Mouse (Mus musculus): ENCODE data around the gene Gpr146. TPM values are rescaled to one million over a fixed set of nuclear protein-coding genes. Genes with fewer than 3 reads are reported as not detected.

Gpr146 gene
- polyA plus RNA-seq, 1 experiment: 0.91 TPM

DNA sequence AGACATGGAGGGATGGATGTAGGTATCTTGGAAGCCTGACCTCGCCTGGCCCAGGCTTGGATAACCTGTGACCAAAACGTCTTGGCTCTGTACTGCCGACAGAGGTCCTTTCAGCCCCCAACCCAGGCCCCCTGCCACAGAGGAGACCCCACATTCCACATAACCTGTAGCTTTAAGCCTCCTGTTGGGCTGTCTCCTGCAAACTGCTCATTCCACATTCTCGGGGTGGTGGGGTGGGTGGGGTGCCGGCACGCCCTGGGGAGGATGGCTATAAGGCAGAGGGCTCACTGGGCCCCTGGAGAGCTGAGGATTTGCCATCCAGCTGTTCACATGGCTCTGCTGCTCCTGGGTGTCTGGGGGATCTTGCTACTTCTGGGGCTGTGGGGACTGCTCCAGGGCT is 25.2 kb upstream of the Gpr146 start, which contains the start of gene Cyp2w1:
Gene Cyp2w1 (plus strand): TSS at position 301 of the 400 bp plus-strand sequence.
- no peak within 1 kb of the TSS for H3K27ac ChIP-seq (ENCODE audit: insufficient read depth, low read length)
- no peak within 1 kb of the TSS for H3K4me3 ChIP-seq (ENCODE audit: low read depth, low read length)
- no peak for TF ChIP-seq POLR2A (IDR thresholded peaks at IDR 0.05; ENCODE audit: insufficient read depth, low read length)
- no peaks in the 10 kb centered on the region for H3K27me3 ChIP-seq (ENCODE audit: control insufficient read depth, insufficient read depth, low read length, poor library complexity, severe bottlenecking)
- H3K36me3 ChIP-seq (ENCODE audit: control insufficient read depth, insufficient read depth, low read length, poor library complexity, severe bottlenecking): no peaks in the 10 kb centered on the region
- H3K9ac ChIP-seq (ENCODE audit: low read depth, poor library complexity, severe bottlenecking): no peak within 1 kb of the TSS
- no peaks in the 10 kb centered on the region for H3K9me3 ChIP-seq (replicated peaks; ENCODE audit: control insufficient read depth, insufficient read depth, low read length, poor library complexity, severe bottlenecking)
- no peaks in the 10 kb centered on the region for H3K4me1 ChIP-seq (ENCODE audit: control insufficient read depth, insufficient read depth, low read length)

DNA sequence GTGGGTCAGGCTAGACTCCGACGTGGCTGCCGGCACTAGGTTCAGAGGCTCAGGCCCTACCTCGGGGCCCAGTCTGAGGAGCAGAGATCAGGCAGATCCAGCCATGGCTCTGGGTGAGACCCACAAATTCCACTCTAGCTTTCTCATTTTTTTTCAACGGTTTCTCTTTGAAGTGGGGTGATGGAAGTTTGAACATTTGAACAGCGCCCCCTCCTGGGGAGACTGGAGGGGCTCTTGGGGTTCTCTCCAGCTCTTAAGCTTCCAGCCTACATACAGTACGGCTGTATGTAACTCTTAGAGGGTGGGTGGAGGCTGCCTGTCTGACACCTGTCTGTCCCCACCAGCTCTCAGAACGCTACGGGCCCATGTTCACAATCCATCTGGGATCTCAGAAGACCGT is 24.0 kb upstream of the Gpr146 start:
- Histone ChIP-seq H3K27ac (ENCODE audit: insufficient read depth, low read length) (no peak overlapping the region), H3K9me3 (replicated peaks; ENCODE audit: control insufficient read depth, insufficient read depth, low read length, poor library complexity, severe bottlenecking) (no peaks in the 10 kb centered on the region), H3K36me3 (ENCODE audit: control insufficient read depth, insufficient read depth, low read length, poor library complexity, severe bottlenecking) (no peaks in the 10 kb centered on the region), H3K4me3 (ENCODE audit: low read depth, low read length) (no peak overlapping the region), H3K9ac (ENCODE audit: low read depth, poor library complexity, severe bottlenecking) (no peak overlapping the region), H3K27me3 (ENCODE audit: control insufficient read depth, insufficient read depth, low read length, poor library complexity, severe bottlenecking) (no peaks in the 10 kb centered on the region), H3K4me1 (ENCODE audit: control insufficient read depth, insufficient read depth, low read length) (no peaks in the 10 kb centered on the region)
- TF ChIP-seq CTCF (IDR thresholded peaks at IDR 0.05; ENCODE audit: low read depth, low read length) (peak; percentile 31), POLR2A (IDR thresholded peaks at IDR 0.05; ENCODE audit: insufficient read depth, low read length) (no peak)

- Histone ChIP-seq H3K27ac (ENCODE audit: insufficient read depth, low read length) (no peak overlapping the region), H3K9me3 (replicated peaks; ENCODE audit: control insufficient read depth, insufficient read depth, low read length, poor library complexity, severe bottlenecking) (no peaks in the 10 kb centered on the region), H3K4me1 (ENCODE audit: control insufficient read depth, insufficient read depth, low read length) (no peaks in the 10 kb centered on the region), H3K4me3 (ENCODE audit: low read depth, low read length) (no peak overlapping the region), H3K9ac (ENCODE audit: low read depth, poor library complexity, severe bottlenecking) (no peak overlapping the region), H3K27me3 (ENCODE audit: control insufficient read depth, insufficient read depth, low read length, poor library complexity, severe bottlenecking) (no peaks in the 10 kb centered on the region), H3K36me3 (ENCODE audit: control insufficient read depth, insufficient read depth, low read length, poor library complexity, severe bottlenecking) (no peaks in the 10 kb centered on the region)
- TF ChIP-seq POLR2A (IDR thresholded peaks at IDR 0.05; ENCODE audit: insufficient read depth, low read length): no peak
- TF ChIP-seq EP300 (IDR thresholded peaks at IDR 0.05; ENCODE audit: insufficient read depth, low read depth, low read length): no peak
- no peak for TF ChIP-seq CTCF (IDR thresholded peaks at IDR 0.05; ENCODE audit: low read depth, low read length)
Observed at GRCm38 (mm10) chr5:139353946-139354345, 23.6 kb upstream of the Gpr146 start.

- H3K27me3 ChIP-seq (ENCODE audit: control insufficient read depth, insufficient read depth, low read length, poor library complexity, severe bottlenecking): no peaks in the 10 kb centered on the region
- no peak overlapping the region for H3K9ac ChIP-seq (ENCODE audit: low read depth, poor library complexity, severe bottlenecking)
- H3K4me1 ChIP-seq (ENCODE audit: control insufficient read depth, insufficient read depth, low read length): no peaks in the 10 kb centered on the region
- no peak overlapping the region for H3K27ac ChIP-seq (ENCODE audit: insufficient read depth, low read length)
- TF ChIP-seq EP300 (IDR thresholded peaks at IDR 0.05; ENCODE audit: insufficient read depth, low read depth, low read length) (0 out of 2 replicates have a peak, but pooled peaks have one; percentile 23), POLR2A (IDR thresholded peaks at IDR 0.05; ENCODE audit: insufficient read depth, low read length) (no peak), CTCF (IDR thresholded peaks at IDR 0.05; ENCODE audit: low read depth, low read length) (peak; percentile 99)
- no peaks in the 10 kb centered on the region for H3K36me3 ChIP-seq (ENCODE audit: control insufficient read depth, insufficient read depth, low read length, poor library complexity, severe bottlenecking)
- no peaks in the 10 kb centered on the region for H3K9me3 ChIP-seq (replicated peaks; ENCODE audit: control insufficient read depth, insufficient read depth, low read length, poor library complexity, severe bottlenecking)
- peak overlapping the region; percentile 34 for H3K4me3 ChIP-seq (ENCODE audit: low read depth, low read length)
Observed at GRCm38 (mm10) chr5:139355235-139355772, 22.2 kb upstream of the Gpr146 start.

DNA sequence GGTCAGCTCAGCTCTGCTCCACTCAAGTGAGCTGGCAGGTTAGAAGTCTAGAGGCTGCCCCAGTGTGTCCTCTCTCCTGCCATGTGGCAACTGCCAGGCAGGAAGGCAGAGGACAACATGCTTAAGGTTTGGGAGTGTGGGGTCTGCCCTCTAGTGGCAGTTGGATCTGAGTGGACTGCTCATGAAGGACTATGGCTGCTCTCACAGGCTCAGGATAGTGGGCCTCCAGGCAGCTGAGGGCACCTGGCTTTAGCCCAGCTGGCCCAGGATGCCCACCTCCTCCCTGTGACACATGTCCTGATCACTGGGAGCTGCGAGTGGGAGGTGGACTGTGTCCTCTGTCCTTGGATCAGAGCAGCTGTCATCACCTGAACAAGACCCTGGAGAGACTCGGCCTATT is 18.8 kb upstream of the Gpr146 start:
- no peaks in the 10 kb centered on the region for H3K36me3 ChIP-seq (ENCODE audit: control insufficient read depth, insufficient read depth, low read length, poor library complexity, severe bottlenecking)
- no peaks in the 10 kb centered on the region for H3K9me3 ChIP-seq (replicated peaks; ENCODE audit: control insufficient read depth, insufficient read depth, low read length, poor library complexity, severe bottlenecking)
- H3K4me3 ChIP-seq (ENCODE audit: low read depth, low read length): no peak overlapping the region
- no peaks in the 10 kb centered on the region for H3K4me1 ChIP-seq (ENCODE audit: control insufficient read depth, insufficient read depth, low read length)
- no peaks in the 10 kb centered on the region for H3K27me3 ChIP-seq (ENCODE audit: control insufficient read depth, insufficient read depth, low read length, poor library complexity, severe bottlenecking)
- TF ChIP-seq EP300 (IDR thresholded peaks at IDR 0.05; ENCODE audit: insufficient read depth, low read depth, low read length): no peak
- peak; percentile 74 for TF ChIP-seq CTCF (IDR thresholded peaks at IDR 0.05; ENCODE audit: low read depth, low read length)
- H3K27ac ChIP-seq (ENCODE audit: insufficient read depth, low read length): no peak overlapping the region
- H3K9ac ChIP-seq (ENCODE audit: low read depth, poor library complexity, severe bottlenecking): no peak overlapping the region

GRCm38 (mm10) chr5:139359244-139359643 is 18.3 kb upstream of the Gpr146 start:
- H3K36me3 ChIP-seq (ENCODE audit: control insufficient read depth, insufficient read depth, low read length, poor library complexity, severe bottlenecking): no peaks in the 10 kb centered on the region
- H3K27ac ChIP-seq (ENCODE audit: insufficient read depth, low read length): no peak overlapping the region
- no peak overlapping the region for H3K4me3 ChIP-seq (ENCODE audit: low read depth, low read length)
- no peak overlapping the region for H3K9ac ChIP-seq (ENCODE audit: low read depth, poor library complexity, severe bottlenecking)
- no peaks in the 10 kb centered on the region for H3K4me1 ChIP-seq (ENCODE audit: control insufficient read depth, insufficient read depth, low read length)
- TF ChIP-seq CTCF (IDR thresholded peaks at IDR 0.05; ENCODE audit: low read depth, low read length): no peak
- no peak for TF ChIP-seq EP300 (IDR thresholded peaks at IDR 0.05; ENCODE audit: insufficient read depth, low read depth, low read length)
- no peak for TF ChIP-seq POLR2A (IDR thresholded peaks at IDR 0.05; ENCODE audit: insufficient read depth, low read length)
- no peaks in the 10 kb centered on the region for H3K9me3 ChIP-seq (replicated peaks; ENCODE audit: control insufficient read depth, insufficient read depth, low read length, poor library complexity, severe bottlenecking)
- H3K27me3 ChIP-seq (ENCODE audit: control insufficient read depth, insufficient read depth, low read length, poor library complexity, severe bottlenecking): no peaks in the 10 kb centered on the region

All from ES-Bruce4 (cell line).